Mouse (Mus musculus): Measurements from ENCODE around the gene Cttnbp2.

The Cttnbp2 gene

DNA sequence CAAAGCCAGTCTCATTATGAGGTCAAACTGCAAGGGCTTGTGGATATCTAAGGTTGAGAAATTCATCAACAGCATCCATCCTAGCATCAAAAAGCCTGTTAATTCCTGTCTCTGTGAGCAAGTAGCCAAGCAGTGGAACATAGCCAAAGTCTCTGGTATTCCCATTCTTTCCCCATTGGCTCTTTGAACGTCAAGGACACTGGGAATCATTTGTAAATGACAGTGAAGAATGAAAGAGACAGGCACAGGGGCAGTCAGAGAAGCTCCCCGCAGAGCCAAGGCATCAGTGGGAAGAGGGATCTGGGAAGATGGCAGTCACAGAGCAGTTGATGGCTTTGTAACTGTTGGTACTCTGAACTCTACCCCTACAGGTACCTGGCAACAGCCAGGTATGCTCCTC lies 46.9 kb downstream of the Cttnbp2 start:
- no peak for DNase-seq (ENCODE audit: low spot score in 2 of 2)

DNA sequence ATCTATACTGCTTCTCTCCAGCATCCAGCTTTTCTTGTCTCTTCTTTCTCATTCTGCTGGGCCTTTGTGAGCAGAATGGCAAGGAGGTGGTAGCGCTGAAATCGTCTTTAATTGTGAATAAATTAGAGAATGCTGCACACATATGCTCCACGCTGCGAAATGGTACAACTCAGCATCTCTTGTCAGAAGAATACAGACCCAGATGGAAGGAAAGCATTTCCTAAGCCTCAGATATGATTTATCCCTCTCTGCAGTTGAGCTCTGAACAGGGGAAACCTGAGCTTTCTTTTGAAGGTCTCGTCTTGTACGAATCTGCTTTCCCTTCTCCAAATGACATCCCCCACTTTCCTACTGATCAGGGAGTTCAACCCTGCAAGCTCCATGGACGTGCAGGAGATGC lies 48.4 kb downstream of the Cttnbp2 start:
- DNase-seq (ENCODE audit: low spot score in 2 of 2): no peak

GRCm38 (mm10) chr6:18465626-18466025 lies 49.0 kb downstream of the Cttnbp2 start:
- DNase-seq (ENCODE audit: low spot score in 2 of 2): no peak

GRCm38 (mm10) chr6:18459657-18460056 lies 55.0 kb downstream of the Cttnbp2 start:
- DNase-seq (ENCODE audit: low spot score in 2 of 2): no peak

- no peak for DNase-seq (ENCODE audit: low spot score in 2 of 2)
These were observed 64.0 kb downstream of the Cttnbp2 start for GRCm38 (mm10) chr6:18450551-18451193.

- DNase-seq (ENCODE audit: low spot score in 2 of 2): no peak
These were observed 66.6 kb downstream of the Cttnbp2 start for GRCm38 (mm10) chr6:18448078-18448477.

- DNase-seq (ENCODE audit: low spot score in 2 of 2): no peak
These were observed 67.7 kb downstream of the Cttnbp2 start for GRCm38 (mm10) chr6:18446917-18447316.

GRCm38 (mm10) chr6:18446359-18446758 lies 68.3 kb downstream of the Cttnbp2 start:
- DNase-seq (ENCODE audit: low spot score in 2 of 2): no peak

DNA sequence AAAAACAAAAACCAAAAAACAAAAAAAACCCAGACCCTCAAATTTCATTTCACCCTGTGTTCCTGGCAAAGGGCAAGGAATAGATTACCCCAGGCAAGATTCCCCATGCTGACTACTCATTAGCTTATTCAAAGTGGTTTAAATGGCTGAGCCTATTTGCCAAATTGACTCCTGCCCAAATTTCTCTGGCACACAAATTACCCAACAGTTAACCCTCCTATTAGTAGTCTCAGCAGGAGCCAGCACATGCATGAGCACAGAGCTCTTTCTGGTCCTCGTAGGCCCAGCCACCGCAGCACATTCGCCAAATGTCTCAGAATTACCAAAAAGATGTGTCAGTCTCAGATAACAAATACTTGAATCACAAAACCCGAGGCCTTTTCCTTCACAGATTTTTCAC lies 68.9 kb downstream of the Cttnbp2 start:
- DNase-seq (ENCODE audit: low spot score in 2 of 2): no peak

GRCm38 (mm10) chr6:18442303-18442702 lies 72.3 kb downstream of the Cttnbp2 start:
- DNase-seq (ENCODE audit: low spot score in 2 of 2): no peak

GRCm38 (mm10) chr6:18440918-18441532 lies 73.6 kb downstream of the Cttnbp2 start:
- no peak for DNase-seq (ENCODE audit: low spot score in 2 of 2)

GRCm38 (mm10) chr6:18436127-18436812 lies 78.4 kb downstream of the Cttnbp2 start:
- no peak for DNase-seq (ENCODE audit: low spot score in 2 of 2)

DNA sequence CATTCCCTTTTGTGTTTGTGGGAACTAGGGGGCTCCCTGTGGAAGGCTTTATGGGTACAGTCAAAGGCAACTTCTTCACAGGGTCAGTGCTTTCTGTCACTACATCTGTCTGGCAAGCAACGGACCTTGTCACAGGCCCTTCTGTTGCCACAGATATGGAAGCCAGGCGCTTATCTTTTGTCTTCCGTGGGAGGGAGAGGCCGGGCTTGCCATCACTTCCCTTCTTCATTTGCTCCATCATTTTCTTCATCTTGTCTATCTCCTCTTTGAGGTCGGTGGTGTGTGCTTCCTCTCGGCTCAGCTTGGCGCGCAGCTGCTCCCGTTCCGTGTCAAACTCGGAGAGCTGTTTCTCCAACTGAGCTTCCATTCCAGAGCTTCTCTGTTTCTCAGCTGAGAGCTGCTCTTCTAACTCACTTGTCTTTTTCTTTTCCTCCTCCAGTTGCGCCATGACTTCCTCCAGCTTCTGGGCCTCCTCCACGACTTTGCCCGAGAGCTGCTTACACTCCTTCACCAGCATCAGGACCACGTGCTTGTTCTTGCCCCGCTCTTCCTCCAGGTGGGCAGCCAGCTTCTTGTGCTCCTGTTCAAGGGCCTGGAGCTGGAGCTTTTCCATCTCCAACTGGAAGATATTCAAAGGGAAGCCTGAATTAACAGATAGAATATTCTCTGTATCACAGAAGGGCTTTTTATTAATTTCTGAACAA lies 79.7 kb downstream of the Cttnbp2 start:
- DNase-seq (ENCODE audit: low spot score in 2 of 2): no peak

DNA sequence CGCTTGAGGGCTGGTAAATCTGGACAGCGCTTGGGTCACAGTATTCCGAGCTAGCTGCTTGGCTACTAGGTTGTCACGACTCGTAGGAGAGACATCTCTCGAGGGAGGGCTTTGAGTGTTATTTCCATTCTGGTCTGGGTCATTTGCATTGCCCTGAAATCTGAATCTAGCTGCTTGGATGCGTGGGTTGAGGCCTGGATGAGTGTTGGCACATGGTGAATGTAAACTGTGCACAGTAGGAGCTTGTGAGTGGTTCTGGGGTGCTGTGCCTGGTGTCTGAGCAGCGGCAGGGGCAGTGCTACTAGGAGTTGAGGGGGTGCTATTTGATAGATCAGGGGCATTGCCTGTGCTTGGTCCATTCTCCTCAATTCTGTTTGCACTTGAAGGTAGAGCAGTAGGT lies 80.3 kb downstream of the Cttnbp2 start:
- no peak for DNase-seq (ENCODE audit: low spot score in 2 of 2)

DNA sequence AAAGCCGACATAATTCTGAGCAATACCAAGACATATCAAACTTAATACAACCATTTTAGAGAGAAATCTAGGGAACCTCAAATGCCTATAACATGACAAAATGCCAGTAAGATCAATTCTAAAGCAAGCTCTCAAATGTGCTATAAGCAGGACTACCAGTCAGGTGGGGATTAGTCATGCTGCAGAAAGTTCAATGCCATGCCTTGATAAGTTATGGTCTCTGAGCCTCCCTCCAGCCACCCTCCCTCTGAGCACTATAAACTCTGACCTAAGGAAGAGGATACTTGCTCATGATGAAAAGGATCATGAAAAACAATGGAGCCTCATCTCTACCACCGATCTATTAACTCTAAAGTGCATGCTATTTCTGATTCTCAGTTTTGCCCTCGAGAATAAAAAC lies 82.3 kb downstream of the Cttnbp2 start:
- DNase-seq (ENCODE audit: low spot score in 2 of 2): no peak

- no peak for DNase-seq (ENCODE audit: low spot score in 2 of 2)
These were observed 82.8 kb downstream of the Cttnbp2 start for GRCm38 (mm10) chr6:18431891-18432290.

DNA sequence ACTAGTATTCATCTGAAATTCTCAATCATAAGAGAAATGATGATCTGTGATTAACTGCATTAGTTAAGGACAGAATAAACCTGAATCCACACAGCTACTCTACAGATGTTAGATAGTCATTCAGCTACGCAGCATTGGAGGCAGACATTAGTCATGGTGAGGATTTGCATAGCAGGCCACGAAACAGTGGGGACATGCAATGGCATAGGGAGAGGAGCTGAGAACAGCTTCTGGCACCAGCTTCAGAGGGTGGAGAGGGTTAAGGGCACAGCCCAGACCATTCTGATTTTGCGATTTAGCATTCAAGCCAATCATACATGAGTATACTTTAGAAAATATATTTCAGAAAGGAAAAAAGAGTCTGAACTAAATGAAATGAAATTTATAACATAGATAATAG lies 84.6 kb downstream of the Cttnbp2 start:
- DNase-seq (ENCODE audit: low spot score in 2 of 2): no peak

GRCm38 (mm10) chr6:18424822-18425221 lies 89.8 kb downstream of the Cttnbp2 start:
- DNase-seq (ENCODE audit: low spot score in 2 of 2): no peak

DNA sequence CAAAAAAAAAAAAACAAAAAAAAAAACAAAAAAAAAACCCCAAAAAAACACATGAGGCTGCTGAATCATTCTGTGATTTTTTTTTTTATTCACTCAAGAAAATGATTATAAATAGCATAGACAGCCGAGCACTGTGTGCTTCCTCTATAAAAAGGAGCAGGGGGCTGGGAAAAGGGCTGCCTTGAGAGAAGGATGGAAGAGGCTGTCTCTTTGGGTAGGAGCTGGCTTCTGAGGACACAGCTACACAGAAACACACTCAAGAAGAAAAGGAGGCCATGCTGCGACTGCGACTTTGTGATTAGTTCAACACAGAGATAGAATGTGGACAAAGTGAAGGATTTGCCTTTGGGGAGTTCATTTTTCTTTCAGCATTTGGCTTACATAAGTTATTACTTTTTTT lies 90.3 kb downstream of the Cttnbp2 start:
- DNase-seq (ENCODE audit: low spot score in 2 of 2): no peak

- no peak for DNase-seq (ENCODE audit: low spot score in 2 of 2)
These were observed 91.5 kb downstream of the Cttnbp2 start for GRCm38 (mm10) chr6:18423112-18423511.

DNA sequence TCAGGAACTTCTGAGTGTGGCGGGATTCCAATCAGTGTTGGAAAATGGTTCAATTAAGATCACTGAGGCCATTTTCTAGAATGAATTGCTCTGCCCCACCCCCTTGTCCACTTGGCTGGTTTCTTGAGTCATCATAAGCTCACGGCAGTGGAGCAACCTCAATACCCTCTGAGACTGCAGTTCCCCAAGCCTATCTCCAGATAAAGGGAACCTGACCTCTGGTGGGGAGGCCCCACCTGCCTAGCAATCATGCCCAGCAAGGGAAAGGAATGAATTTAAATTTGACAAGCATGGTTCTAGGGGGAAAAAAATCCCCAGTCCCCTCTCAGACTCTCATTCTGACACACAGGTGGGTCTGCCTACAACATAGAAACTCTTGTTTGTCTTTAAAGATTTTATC lies 93.1 kb downstream of the Cttnbp2 start:
- no peak for DNase-seq (ENCODE audit: low spot score in 2 of 2)

GRCm38 (mm10) chr6:18420660-18421059 lies 94.0 kb downstream of the Cttnbp2 start:
- no peak for DNase-seq (ENCODE audit: low spot score in 2 of 2)
